Mouse (Mus musculus) retina, adult 2 months (tissue): Measurements from ENCODE around the gene Prom2.

Experiments
- DNase-seq: peaks from one replicate; pipeline ENCODE4 v3.0.0-alpha.2; 2012; ENCODE audit warnings: low read depth, low spot score

Gene Prom2

GRCm38 (mm10) chr2:127484476-127485170 lies 56.6 kb downstream of the Prom2 start:
- DNase-seq = no peak

GRCm38 (mm10) chr2:127483001-127483400 lies 58.3 kb downstream of the Prom2 start:
- no peak for DNase-seq

GRCm38 (mm10) chr2:127482533-127482911 lies 58.7 kb downstream of the Prom2 start:
- DNase-seq = no peak

GRCm38 (mm10) chr2:127481841-127482532 lies 59.3 kb downstream of the Prom2 start:
- DNase-seq = no peak

GRCm38 (mm10) chr2:127479763-127480162 lies 61.5 kb downstream of the Prom2 start:
- DNase-seq = no peak

- DNase-seq = no peak
Measured at GRCm38 (mm10) chr2:127479210-127479609, 62.1 kb downstream of the Prom2 start.
